Mouse (Mus musculus) spleen, postnatal 4 days (tissue): ENCODE results near the gene Vars.
A peak's percentile ranks its signal among the peaks of the same experiment; 100 is the strongest.
"Not testable (repeated sequence)": the region's sequence is repeated elsewhere in the genome, so short reads cannot be mapped to it uniquely, and the experiment has no call there.

Experiments
- DNase-seq, 2 experiments: peaks; one replicate each; pipeline ENCODE4 v3.0.0; 2022; ENCODE audit warnings: low spot score in 2 of 2

Gene Vars

GRCm38 (mm10) chr17:35000717-35001451, at the start of gene Vars:
Gene Vars, plus strand, starts transcription at chr17:35000987.
- peak; percentile 85 to 94 for DNase-seq

DNA sequence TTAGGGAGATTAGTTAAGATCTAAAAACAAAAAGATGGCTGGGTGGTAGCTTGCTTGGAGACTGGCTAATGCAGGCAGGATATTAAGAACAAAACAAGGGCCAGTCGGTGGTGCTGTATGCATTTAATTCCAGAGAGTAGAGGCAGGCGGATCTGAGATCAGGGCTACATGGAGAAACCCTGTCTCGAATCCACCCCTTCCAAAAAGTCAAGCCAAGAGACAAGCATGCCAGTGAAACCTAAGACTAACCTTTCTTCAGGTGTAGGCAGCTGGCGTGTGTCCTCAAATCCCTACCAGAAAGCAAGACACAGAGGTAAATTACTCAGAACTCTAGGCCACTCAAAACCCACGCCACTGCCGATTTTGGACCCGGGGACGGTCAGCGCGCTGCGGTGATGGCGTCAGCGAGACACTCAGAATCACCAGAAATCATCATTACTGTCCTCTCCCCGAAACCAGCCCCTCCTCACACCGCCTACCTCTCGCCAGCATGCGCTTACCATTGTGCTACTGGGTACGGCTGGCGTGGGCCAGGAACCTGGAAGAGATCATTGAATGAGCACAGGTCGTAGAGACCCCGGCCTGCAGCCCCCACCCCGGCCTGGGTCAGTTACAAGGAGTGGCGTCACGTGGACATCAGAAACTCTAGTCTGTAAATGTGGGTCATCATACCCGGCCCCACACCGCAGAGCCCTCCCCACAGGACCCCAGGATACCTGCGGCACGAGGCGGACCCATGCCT, 49.0 kb upstream of the Vars start:
- peak in 1 of 2 experiments; percentile 76 for DNase-seq

GRCm38 (mm10) chr17:34952378-34953040, 48.3 kb upstream of the Vars start:
- DNase-seq: peak; percentile 84 to 94

- DNase-seq: no peak
Observed at GRCm38 (mm10) chr17:34953258-34953657, 47.5 kb upstream of the Vars start.

DNA sequence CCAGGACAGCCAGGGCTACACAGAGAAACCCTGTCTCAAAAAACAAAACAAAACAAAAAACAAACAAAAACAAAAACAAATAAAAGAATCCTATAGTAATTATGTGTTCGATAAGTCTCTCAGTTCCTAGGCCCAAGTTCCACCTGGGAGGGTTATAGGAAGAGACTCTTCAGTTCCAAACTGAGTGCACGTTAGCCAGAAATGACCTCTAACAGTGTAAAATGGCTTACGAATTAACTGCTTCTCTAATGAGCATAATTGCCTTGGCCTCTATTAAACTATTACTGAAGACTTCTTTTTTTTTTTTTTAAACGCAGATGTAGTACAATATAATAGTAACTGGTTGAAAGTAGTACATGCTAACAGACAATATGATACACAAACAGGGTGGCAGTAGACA, 46.9 kb upstream of the Vars start:
- no peak for DNase-seq

GRCm38 (mm10) chr17:34954831-34955230, 46.0 kb upstream of the Vars start:
- DNase-seq: no peak

GRCm38 (mm10) chr17:34955884-34956283, 44.9 kb upstream of the Vars start:
- DNase-seq: no peak

GRCm38 (mm10) chr17:34956340-34956739, 44.4 kb upstream of the Vars start:
- DNase-seq: no peak

- not testable (repeated sequence) for DNase-seq
Observed at GRCm38 (mm10) chr17:34957291-34957690, 43.5 kb upstream of the Vars start.

GRCm38 (mm10) chr17:34957966-34958365, 42.8 kb upstream of the Vars start:
- DNase-seq: not testable (repeated sequence)

DNA sequence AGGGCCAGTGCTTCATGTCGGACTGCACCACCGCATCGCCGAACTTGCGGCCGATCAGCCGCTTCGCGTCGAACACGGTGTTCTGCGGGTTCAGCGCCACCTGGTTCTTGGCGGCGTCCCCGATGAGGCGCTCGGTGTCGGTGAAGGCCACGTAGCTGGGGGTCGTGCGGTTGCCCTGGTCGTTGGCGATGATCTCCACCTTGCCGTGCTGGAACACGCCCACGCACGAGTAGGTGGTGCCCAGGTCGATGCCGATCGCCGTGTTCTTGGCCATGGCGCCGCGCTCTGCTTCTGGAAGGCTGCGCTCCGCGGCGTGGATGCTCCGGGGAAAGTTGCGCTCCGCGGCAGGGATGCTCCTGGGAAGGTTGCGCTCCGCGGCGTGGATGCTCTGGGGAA, 42.1 kb upstream of the Vars start:
- DNase-seq: not testable (repeated sequence)

DNA sequence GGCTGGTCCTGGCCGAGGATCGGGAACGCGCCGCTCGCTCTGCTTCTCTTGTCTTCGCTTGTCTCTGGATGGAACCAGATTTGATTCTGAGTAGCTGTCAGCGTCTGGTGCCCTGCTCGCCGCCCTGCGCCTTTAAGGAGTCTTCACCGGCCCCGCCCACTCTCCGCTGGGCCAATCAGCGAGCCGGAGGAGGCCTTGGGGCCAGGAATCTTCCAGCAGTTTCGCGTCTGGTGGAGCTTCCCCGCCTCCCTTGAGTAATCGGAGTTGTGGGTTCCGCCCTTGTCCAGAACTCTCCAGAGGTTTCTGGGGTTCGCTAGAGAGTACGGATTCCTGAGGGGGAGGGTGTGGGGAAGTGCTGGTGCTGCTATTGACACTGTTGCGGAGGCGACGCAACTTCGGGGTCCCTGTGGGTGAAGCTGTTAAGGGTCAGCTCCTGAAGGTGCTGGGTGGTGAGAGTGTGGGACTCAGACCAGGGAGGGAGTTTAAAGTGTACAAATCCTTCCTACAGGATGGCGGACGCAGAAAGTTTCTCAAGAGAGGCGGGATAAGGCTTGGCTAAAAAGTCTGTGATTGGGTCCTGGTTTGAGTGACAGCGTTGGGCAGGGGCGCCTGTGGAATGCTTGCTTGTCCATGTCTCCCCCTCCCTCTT, 41.5 kb upstream of the Vars start, which contains the start of gene Hspa1b:
TSS of gene Hspa1b (minus strand) at position 109 of the 649 bp plus-strand sequence.
- peak; percentile 74 to 78 for DNase-seq

DNA sequence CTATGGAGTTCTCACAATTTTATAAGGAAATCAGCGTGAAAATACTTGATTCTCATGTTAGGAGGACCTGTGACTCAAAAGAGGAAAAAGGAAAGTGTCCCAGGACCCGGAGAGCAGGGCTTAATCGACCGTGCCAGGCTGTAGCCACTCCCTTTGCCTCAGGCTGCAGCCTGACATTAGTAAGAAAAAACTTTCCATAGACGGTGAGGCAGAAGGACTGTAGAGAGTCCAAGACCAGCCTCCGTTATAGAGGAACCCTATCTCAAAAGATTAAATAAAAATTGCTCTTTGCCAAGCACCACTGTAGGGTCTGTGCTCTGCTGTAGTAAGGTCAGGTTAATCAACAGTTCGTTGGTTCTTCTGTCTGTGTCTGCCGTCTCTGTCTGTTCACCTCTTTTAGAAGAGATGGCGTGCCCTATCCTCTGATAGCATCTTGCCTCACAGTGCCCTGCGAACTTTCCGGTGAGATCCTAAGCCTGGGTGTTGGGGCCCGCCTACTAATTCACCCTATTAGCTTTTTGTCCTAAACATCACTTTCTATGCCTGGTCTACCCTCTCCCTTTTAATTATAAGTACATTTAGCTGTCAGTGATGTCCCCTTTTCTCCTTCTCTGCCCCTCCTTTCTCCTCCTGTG, 40.8 kb upstream of the Vars start:
- DNase-seq: no peak

- DNase-seq: no peak
Observed at GRCm38 (mm10) chr17:34960702-34961493, 39.9 kb upstream of the Vars start.

DNA sequence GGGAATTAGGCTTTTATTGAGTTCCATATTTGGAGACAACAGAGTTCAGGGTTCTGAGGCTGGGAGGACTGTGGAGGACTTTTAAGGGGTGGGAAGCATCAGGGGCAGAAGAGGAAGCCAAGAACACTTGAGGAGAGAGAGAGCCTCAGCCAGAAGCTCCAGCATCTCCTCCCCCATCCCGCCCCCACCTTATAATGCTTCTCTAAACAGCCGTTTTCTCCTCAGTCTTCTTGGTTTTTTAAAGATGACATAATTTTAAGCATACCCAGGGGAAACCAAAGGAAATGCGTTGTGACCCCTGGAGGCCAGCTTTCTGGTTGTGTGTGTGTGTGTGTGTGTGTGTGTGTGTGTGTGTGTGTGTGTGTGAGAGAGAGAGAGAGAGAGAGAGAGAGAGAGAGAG, 38.7 kb upstream of the Vars start:
- no peak for DNase-seq

GRCm38 (mm10) chr17:34962841-34963240, 37.9 kb upstream of the Vars start:
- DNase-seq: no peak

- DNase-seq: no peak
Observed at GRCm38 (mm10) chr17:34964640-34965049, 36.1 kb upstream of the Vars start.

DNA sequence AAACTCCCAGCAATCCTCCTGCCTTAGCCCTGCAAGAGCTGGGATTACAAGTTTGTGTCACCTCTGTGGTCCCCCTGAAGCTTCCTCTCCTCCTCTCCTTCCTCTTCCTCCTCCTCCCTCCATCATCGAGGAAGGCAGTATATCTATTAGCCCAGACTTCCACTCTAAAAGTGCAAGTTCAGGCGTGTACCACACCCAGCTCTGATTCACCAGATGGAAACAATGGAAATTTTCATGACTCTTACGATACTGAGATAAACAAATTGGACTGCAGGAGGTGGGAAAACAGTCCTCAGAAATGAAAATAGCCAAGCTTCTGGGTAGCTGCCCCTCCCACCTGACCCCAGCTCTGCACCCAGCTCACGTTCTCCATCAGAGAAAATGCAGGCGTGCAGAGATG, 35.2 kb upstream of the Vars start:
- no peak for DNase-seq

DNA sequence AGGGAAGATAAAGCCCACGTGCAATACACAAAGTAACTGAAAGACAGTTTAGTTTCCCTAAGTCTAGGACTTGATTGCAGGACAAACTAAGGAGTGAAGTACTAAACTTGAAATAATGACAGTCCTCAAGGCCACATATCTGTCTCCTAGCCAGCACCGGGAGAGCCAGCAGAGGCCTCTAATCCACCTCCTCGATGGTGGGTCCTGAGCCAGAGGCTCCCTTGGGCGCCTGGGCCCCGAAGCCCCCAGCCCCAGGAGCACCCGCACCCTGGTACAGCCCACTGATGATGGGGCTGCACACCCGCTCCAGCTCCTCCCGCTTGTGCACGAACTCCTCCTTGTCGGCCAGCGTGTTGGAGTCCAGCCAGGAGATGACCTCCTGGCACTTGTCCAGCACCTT, 31.0 kb upstream of the Vars start, which contains the start of gene Gm20481:
TSS of gene Gm20481 (plus strand) at position 91 of the 400 bp plus-strand sequence.
- DNase-seq: not testable (repeated sequence)

DNA sequence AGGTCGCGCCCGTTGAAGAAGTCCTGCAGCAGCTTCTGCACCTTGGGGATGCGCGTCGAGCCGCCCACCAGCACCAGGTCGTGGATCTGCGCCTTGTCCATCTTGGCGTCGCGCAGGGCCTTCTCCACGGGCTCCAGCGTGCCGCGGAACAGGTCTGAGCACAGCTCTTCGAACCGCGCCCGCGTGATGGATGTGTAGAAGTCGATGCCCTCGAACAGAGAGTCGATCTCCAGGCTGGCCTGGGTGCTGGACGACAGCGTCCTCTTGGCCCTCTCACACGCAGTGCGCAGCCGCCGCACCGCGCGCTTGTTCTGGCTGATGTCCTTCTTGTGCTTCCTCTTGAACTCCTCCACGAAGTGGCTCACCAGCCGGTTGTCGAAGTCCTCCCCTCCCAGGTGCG, 29.9 kb upstream of the Vars start:
- DNase-seq: not testable (repeated sequence)

- not testable (repeated sequence) for DNase-seq
Observed at GRCm38 (mm10) chr17:34971694-34972068, 29.1 kb upstream of the Vars start.
